Mouse (Mus musculus) hindbrain, embryonic 12.5 days (tissue): ENCODE measurements around the gene Lamc1. TPM values are rescaled to one million over a fixed set of nuclear protein-coding genes. Genes with fewer than 3 reads are reported as not detected.

Source experiments
- ATAC-seq: fragments of 200-750 bp; cut with Nextera tagmentation; 2 replicates; pipeline ENCODE4 v1.8.0; 2017; ENCODE audit warnings: moderate TSS enrichment; ENCODE audit not compliant: low FRiP score
- H3K27ac ChIP-seq: fragments of 300-500 bp; sonication (generic); 2 replicates; pipeline ENCODE4 v1.5.1; 2016; ENCODE audit warnings: mild to moderate bottlenecking
- H3K27me3 ChIP-seq: fragments of 300-500 bp; sonication (generic); 2 replicates; pipeline ENCODE4 v1.6.1; 2016; ENCODE audit warnings: mild to moderate bottlenecking
- H3K36me3 ChIP-seq: fragments of 300-500 bp; sonication (generic); 2 replicates; pipeline ENCODE4 v1.6.1; 2016; ENCODE audit warnings: mild to moderate bottlenecking
- H3K4me1 ChIP-seq: fragments of 300-500 bp; sonication (generic); 2 replicates; pipeline ENCODE4 v1.6.1; 2016
- H3K4me2 ChIP-seq: fragments of 300-500 bp; sonication (generic); replicated peaks from 2 replicates; pipeline ENCODE4 v1.6.1; 2016; ENCODE audit warnings: mild to moderate bottlenecking
- H3K4me3 ChIP-seq: fragments of 300-500 bp; sonication (generic); 2 replicates; pipeline ENCODE4 v1.5.1; 2016; ENCODE audit warnings: mild to moderate bottlenecking
- H3K9ac ChIP-seq: fragments of 300-500 bp; sonication (generic); 2 replicates; pipeline ENCODE4 v1.6.1; 2016; ENCODE audit warnings: mild to moderate bottlenecking, moderate library complexity
- H3K9me3 ChIP-seq: fragments of 300-500 bp; sonication (generic); replicated peaks from 2 replicates; pipeline ENCODE4 v1.6.1; 2016; ENCODE audit warnings: mild to moderate bottlenecking
- WGBS: fragments of 180-500 bp; shearing (Covaris S2); methylation state at CpG from one replicate; pipeline ENCODE4 v1.1.7; 2016; 5-methylcytosine and 5-hydroxymethylcytosine counted together
- polyA plus RNA-seq: library from polyadenylated mRNA; unstranded; fragments of >200 nt; fragmentation: Nextera tagmentation; extraction: Ambion mirVana; gene quantifications from 2 replicates; pipeline ENCODE4 v1.2.1, GENCODE M21; 2016

Lamc1 gene
- polyA plus RNA-seq, 1 experiment from 2014 or later, result 35.7 TPM

DNA sequence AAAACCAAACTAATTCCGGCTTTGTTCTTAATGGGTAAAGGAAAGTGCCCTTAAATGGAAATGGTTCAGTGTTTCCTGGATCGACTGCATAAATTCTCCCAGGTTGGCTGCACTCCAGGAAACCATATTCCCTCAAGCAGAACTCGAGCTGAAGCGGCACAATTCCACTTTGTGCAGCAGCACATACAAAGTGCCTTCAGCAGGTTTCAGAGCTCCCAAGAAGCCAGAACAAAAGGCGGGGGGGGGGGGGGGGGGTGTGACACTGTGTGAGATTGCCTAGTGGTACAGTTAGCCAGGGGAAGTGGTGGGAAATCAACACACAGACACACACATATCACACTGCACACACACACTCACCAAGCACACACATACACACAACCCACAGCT, 140.7 kb downstream of the Lamc1 start:
- Histone ChIP-seq H3K9ac (no peak overlapping the region), H3K36me3 (no peaks in the 10 kb centered on the region), H3K9me3 (no peaks in the 10 kb centered on the region), H3K4me2 (no peak overlapping the region), H3K27me3 (peaks cover 9% of the 10 kb centered on the region), H3K4me3 (no peak overlapping the region), H3K27ac (peak overlapping the region; percentile 60), H3K4me1 (peaks cover 11% of the 10 kb centered on the region)
- 17% methylated on average over 5 of the region's 5 CpGs for WGBS
- ATAC-seq, result peak; percentile 86

GRCm38 (mm10) chr1:153191237-153191942, 141.2 kb downstream of the Lamc1 start:
- no peak overlapping the region; the same call in 1 of the 2 replicates for H3K4me2 ChIP-seq
- ATAC-seq, result peak; percentile 63
- H3K9me3 ChIP-seq, result no peaks in the 10 kb centered on the region
- H3K4me3 ChIP-seq, result no peak overlapping the region
- H3K36me3 ChIP-seq, result no peaks in the 10 kb centered on the region
- peaks cover 11% of the 10 kb centered on the region for H3K4me1 ChIP-seq
- H3K27me3 ChIP-seq, result peaks cover 14% of the 10 kb centered on the region
- H3K27ac ChIP-seq, result peak overlapping the region; percentile 30; the same call in 1 of the 2 replicates
- 45% methylated on average over 15 of the region's 15 CpGs for WGBS
- H3K9ac ChIP-seq, result no peak overlapping the region

GRCm38 (mm10) chr1:153188081-153188480, 144.5 kb downstream of the Lamc1 start:
- H3K9me3 ChIP-seq, result no peaks in the 10 kb centered on the region
- H3K9ac ChIP-seq, result no peak overlapping the region
- H3K4me3 ChIP-seq, result no peak overlapping the region
- H3K27me3 ChIP-seq, result peaks cover 46% of the 10 kb centered on the region
- no peak for ATAC-seq
- H3K4me1 ChIP-seq, result peaks cover 22% of the 10 kb centered on the region
- H3K4me2 ChIP-seq, result no peak overlapping the region
- H3K27ac ChIP-seq, result no peak overlapping the region
- H3K36me3 ChIP-seq, result no peaks in the 10 kb centered on the region
- WGBS, result 85% methylated on average over 3 of the region's 3 CpGs

GRCm38 (mm10) chr1:153185828-153186803, 146.5 kb downstream of the Lamc1 start, which contains the start of gene Lamc2:
Gene Lamc2 (minus strand): TSS chr1:153186447.
- Histone ChIP-seq H3K27me3 (peaks cover 49% of the 10 kb centered on the region), H3K9me3 (no peaks in the 10 kb centered on the region), H3K4me1 (peaks cover 12% of the 10 kb centered on the region), H3K4me3 (peak within 1 kb of the TSS; percentile 44), H3K4me2 (peak within 1 kb of the TSS; percentile 94), H3K9ac (peak within 1 kb of the TSS; percentile 59), H3K36me3 (no peaks in the 10 kb centered on the region), H3K27ac (no peak within 1 kb of the TSS)
- 3% methylated on average over 35 of the region's 46 CpGs for WGBS
- ATAC-seq, result peak; percentile 56; the same call in 1 of the 2 replicates

- Histone ChIP-seq H3K9ac (no peak overlapping the region), H3K27ac (no peak overlapping the region), H3K4me2 (no peak overlapping the region), H3K36me3 (no peaks in the 10 kb centered on the region), H3K4me3 (no peak overlapping the region), H3K9me3 (no peaks in the 10 kb centered on the region), H3K27me3 (peaks cover 28% of the 10 kb centered on the region), H3K4me1 (peaks cover 5% of the 10 kb centered on the region)
- ATAC-seq, result no peak
- WGBS, result 66% methylated on average over 9 of the region's 9 CpGs
Observed at GRCm38 (mm10) chr1:153180586-153181289, 151.8 kb downstream of the Lamc1 start.

DNA sequence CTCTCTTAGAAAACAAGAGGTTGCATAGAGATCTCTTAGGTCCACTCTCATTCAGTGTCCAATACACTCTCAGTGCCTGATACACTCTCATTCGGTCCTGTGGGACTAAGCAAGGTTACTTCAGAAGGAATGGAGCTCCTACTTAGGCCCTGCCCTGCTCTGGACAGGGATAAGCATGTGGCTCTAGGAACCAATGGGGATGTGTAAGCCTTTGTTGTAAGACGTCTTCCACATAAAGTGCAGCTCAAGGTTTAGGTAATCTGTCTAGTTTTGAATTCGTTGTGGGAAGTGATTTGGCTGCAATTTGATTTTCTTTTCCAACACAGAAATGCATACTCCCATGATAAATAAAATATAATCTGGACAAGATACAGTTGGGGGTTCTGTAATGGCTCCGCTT, 152.4 kb downstream of the Lamc1 start:
- Histone ChIP-seq H3K36me3 (no peaks in the 10 kb centered on the region), H3K27ac (no peak overlapping the region), H3K9ac (no peak overlapping the region), H3K4me1 (no peaks in the 10 kb centered on the region), H3K9me3 (no peaks in the 10 kb centered on the region), H3K27me3 (peaks cover 22% of the 10 kb centered on the region), H3K4me3 (no peak overlapping the region), H3K4me2 (no peak overlapping the region)
- ATAC-seq, result no peak
- WGBS, result 86% methylated on average over 4 of the region's 4 CpGs

DNA sequence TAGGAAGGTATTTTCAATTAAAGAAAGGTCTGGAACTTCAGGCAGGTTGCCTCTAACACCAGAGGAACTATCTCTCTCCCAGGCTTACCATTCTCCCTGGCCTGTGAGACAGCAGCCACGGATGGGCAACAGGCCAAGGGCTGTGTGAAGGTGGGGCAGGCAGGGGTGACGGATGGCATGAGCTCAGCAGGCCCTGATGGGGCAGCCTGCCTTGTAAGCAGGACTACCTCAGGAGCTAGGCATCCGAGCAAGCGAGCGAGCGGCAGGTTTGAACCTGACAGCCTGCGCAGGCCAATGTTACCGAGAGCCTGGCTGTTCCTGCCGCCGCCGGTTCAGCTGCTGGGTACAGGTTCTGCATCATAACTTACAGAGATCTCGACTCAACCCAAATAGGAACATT, 157.8 kb downstream of the Lamc1 start:
- no peak for ATAC-seq
- WGBS, result 63% methylated on average over 12 of the region's 12 CpGs

GRCm38 (mm10) chr1:153173276-153173675, 159.3 kb downstream of the Lamc1 start:
- no peak overlapping the region for H3K9ac ChIP-seq
- no peaks in the 10 kb centered on the region for H3K27me3 ChIP-seq
- WGBS, result 81% methylated on average over 3 of the region's 3 CpGs
- no peaks in the 10 kb centered on the region for H3K9me3 ChIP-seq
- H3K36me3 ChIP-seq, result no peaks in the 10 kb centered on the region
- H3K4me2 ChIP-seq, result no peak overlapping the region
- ATAC-seq, result no peak
- no peak overlapping the region for H3K4me3 ChIP-seq
- peaks cover 6% of the 10 kb centered on the region; the same call in 1 of the 2 replicates for H3K4me1 ChIP-seq
- no peak overlapping the region for H3K27ac ChIP-seq

More for the DNA sequence above, 157.8 kb downstream of the Lamc1 start:
- Histone ChIP-seq H3K27ac (no peak overlapping the region), H3K4me1 (peaks cover 6% of the 10 kb centered on the region; the same call in 1 of the 2 replicates), H3K4me2 (no peak overlapping the region), H3K36me3 (no peaks in the 10 kb centered on the region), H3K9ac (no peak overlapping the region), H3K27me3 (no peaks in the 10 kb centered on the region), H3K9me3 (no peaks in the 10 kb centered on the region), H3K4me3 (no peak overlapping the region)

DNA sequence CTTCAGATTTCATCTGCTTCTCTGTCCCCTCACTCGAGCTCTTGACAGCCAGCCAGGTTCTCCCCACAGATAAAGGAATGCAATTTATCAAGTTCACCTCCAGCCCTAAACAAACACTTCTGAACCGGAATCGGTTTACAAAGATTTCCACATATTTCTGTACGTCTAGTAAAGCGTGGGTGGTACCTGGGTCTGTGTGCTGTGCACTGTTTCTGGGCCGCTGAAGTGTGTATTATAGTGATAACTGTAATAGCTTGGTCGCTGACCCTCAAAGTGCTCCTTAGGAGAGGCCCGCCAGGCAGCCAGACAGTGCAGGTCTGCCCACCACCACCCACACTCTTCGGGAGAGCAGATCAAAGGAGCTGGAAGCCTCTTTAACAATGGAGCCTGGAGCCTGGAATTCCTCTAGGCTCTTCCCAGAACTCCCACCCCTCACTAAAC, 160.3 kb downstream of the Lamc1 start:
- H3K4me3 ChIP-seq, result no peak overlapping the region
- ATAC-seq, result no peak

GRCm38 (mm10) chr1:153171011-153171410, 161.6 kb downstream of the Lamc1 start:
- Histone ChIP-seq H3K4me2 (no peak overlapping the region), H3K36me3 (no peaks in the 10 kb centered on the region), H3K4me1 (peaks cover 6% of the 10 kb centered on the region; the same call in 1 of the 2 replicates), H3K4me3 (no peak overlapping the region), H3K27me3 (no peaks in the 10 kb centered on the region), H3K27ac (no peak overlapping the region), H3K9me3 (no peaks in the 10 kb centered on the region), H3K9ac (no peak overlapping the region)
- 83% methylated on average over 10 of the region's 10 CpGs for WGBS
- ATAC-seq, result no peak

More for the DNA sequence above, 160.3 kb downstream of the Lamc1 start:
- no peak overlapping the region for H3K9ac ChIP-seq
- no peak overlapping the region for H3K4me2 ChIP-seq
- H3K27me3 ChIP-seq, result no peaks in the 10 kb centered on the region
- H3K4me1 ChIP-seq, result peaks cover 6% of the 10 kb centered on the region; the same call in 1 of the 2 replicates
- WGBS, result 21% methylated on average over 9 of the region's 9 CpGs
- no peaks in the 10 kb centered on the region for H3K9me3 ChIP-seq
- no peaks in the 10 kb centered on the region for H3K36me3 ChIP-seq
- no peak overlapping the region for H3K27ac ChIP-seq
